Mouse (Mus musculus): ENCODE data around the gene S100a1.

DNA sequence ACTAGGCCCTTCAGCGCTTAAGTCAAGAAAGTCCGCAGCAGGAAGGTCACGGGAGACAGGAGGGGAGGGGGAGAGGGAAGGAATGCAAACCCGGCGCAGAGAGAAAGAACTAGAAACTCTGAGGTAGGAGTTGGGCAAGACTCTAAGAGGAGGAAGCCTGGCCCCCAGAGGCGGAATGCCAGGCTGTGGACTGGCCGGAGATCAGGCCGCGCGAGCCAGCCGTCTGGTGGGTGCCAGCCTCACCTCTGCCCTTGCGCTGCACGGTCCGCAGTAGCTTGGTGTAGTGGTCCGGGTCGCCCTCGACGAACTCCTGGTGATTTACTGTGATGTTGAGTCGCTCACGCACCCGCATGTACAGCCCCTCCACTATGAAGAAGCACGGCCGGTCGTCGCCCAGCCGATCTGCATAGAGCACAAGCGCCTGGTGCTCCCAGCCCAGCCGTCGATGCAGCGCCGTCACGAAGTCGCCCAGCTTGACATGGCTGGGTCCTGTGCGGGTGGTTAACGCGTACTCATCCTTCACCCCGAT, 49.6 kb downstream of the S100a1 start:
- no peak for TF ChIP-seq EP300 (IDR thresholded peaks at IDR 0.05; ENCODE audit: insufficient read depth, low read depth, low read length)
- TF ChIP-seq CTCF (IDR thresholded peaks at IDR 0.05), result no peak
- TF ChIP-seq POLR2A (IDR thresholded peaks at IDR 0.05; ENCODE audit: insufficient read depth, low read depth, low read length), result no peak
